Mouse (Mus musculus): ENCODE measurements at regions not wholly inside any gene's neighbourhood (a gene's known extent, or its start where the extent isn't known, plus 50 kb on each side); places are given as distances from the start of the nearest gene placed in this dataset.
"Not testable (repeated sequence)": the region's sequence is repeated elsewhere in the genome, so short reads cannot be mapped to it uniquely, and the experiment has no call there.

- WGBS = 90% methylated on average over 4 of the region's 4 CpGs
- no peak for DNase-seq (ENCODE audit: low read depth, low spot score)
Measured at GRCm38 (mm10) chr2:18460901-18461300, 68.3 kb upstream of the Dnajc1 start.

- 85% methylated on average over 3 of the region's 3 CpGs for WGBS
- DNase-seq (ENCODE audit: low read depth, low spot score) = not testable (repeated sequence)
Measured at GRCm38 (mm10) chr2:18460281-18460680, 67.7 kb upstream of the Dnajc1 start.

GRCm38 (mm10) chr2:18453426-18453825 lies 60.8 kb upstream of the Dnajc1 start:
- WGBS = 65% methylated on average over 2 of the region's 2 CpGs
- DNase-seq (ENCODE audit: low read depth, low spot score) = not testable (repeated sequence)

- WGBS = 77% methylated on average over 1 of the region's 1 CpGs
- DNase-seq (ENCODE audit: low read depth, low spot score) = no peak
Measured at GRCm38 (mm10) chr2:18445809-18446208, 53.2 kb upstream of the Dnajc1 start.
